Mouse (Mus musculus) left cerebral cortex, postnatal 4 days (tissue): ENCODE data around the gene Bsn. TPM values are rescaled to one million over a fixed set of nuclear protein-coding genes. Genes with fewer than 3 reads are reported as not detected.
A peak's percentile ranks its signal among the peaks of the same experiment; 100 is the strongest.
"Not testable (repeated sequence)": the region's sequence is repeated elsewhere in the genome, so short reads cannot be mapped to it uniquely, and the experiment has no call there.

ENCODE experiments used
- DNase-seq: peaks from one replicate; pipeline ENCODE4 v3.0.0-alpha.2; 2022
- intact Hi-C: fragments of 180-260 bp; cut with DNase I; formaldehyde crosslinking; loops from one replicate; pipeline ENCODE4 v1.15.1; 2025
- total RNA-seq, 2 experiments: library from RNA; stranded (reverse); gene quantifications; 2 replicates each; pipeline ENCODE4 v1.2.3; 2021

Gene Bsn
- total RNA-seq, 2 experiments from 2014 or later, result 70.4 to 74.5 TPM

- intact Hi-C loops, result loop anchor here (5.0 kb wide), 1 partner anchor 104 kb away; no protein-coding TSS in a partner anchor
- peak; percentile 93 for DNase-seq
These were observed 11.0 kb upstream of the Bsn start for GRCm38 (mm10) chr9:108201160-108201559.

GRCm38 (mm10) chr9:108198621-108199020, 8.4 kb upstream of the Bsn start:
- intact Hi-C loops, result no loop called here
- no peak for DNase-seq

- intact Hi-C loops, result no loop called here
- DNase-seq, result no peak
These were observed 6.9 kb upstream of the Bsn start for GRCm38 (mm10) chr9:108196920-108197677.

GRCm38 (mm10) chr9:108196222-108196621, 6.0 kb upstream of the Bsn start:
- intact Hi-C loops, result not testable (repeated sequence)

GRCm38 (mm10) chr9:108189488-108189786, 747 bp downstream of the Bsn start:
- DNase-seq, result no peak
- intact Hi-C loops, result no loop called here

More at GRCm38 (mm10) chr9:108196222-108196621, 6.0 kb upstream of the Bsn start:
- not testable (repeated sequence) for DNase-seq

GRCm38 (mm10) chr9:108189023-108189422, 1.2 kb downstream of the Bsn start:
- DNase-seq, result no peak
- intact Hi-C loops, result no loop called here

- intact Hi-C loops, result no loop called here
- no peak for DNase-seq
These were observed 1.7 kb downstream of the Bsn start for GRCm38 (mm10) chr9:108188511-108188910.

- intact Hi-C loops, result no loop called here
These were observed 2.6 kb downstream of the Bsn start for GRCm38 (mm10) chr9:108187616-108188015.

GRCm38 (mm10) chr9:108185786-108186185, 4.4 kb downstream of the Bsn start:
- no peak for DNase-seq
- intact Hi-C loops, result no loop called here

More at GRCm38 (mm10) chr9:108187616-108188015, 2.6 kb downstream of the Bsn start:
- no peak for DNase-seq

GRCm38 (mm10) chr9:108183531-108183994, 6.6 kb downstream of the Bsn start:
- intact Hi-C loops, result no loop called here
- no peak for DNase-seq

GRCm38 (mm10) chr9:108182806-108183506, 7.2 kb downstream of the Bsn start:
- DNase-seq, result no peak
- intact Hi-C loops, result no loop called here

- no peak for DNase-seq
- intact Hi-C loops, result no loop called here
These were observed 11.8 kb downstream of the Bsn start for GRCm38 (mm10) chr9:108178391-108178790.

GRCm38 (mm10) chr9:108175116-108175838, 14.9 kb downstream of the Bsn start:
- DNase-seq, result no peak
- intact Hi-C loops, result no loop called here

- intact Hi-C loops, result no loop called here
- DNase-seq, result no peak
These were observed 17.3 kb downstream of the Bsn start for GRCm38 (mm10) chr9:108172777-108173350.

GRCm38 (mm10) chr9:108169751-108170150, 20.4 kb downstream of the Bsn start:
- intact Hi-C loops, result no loop called here
- DNase-seq, result no peak

- no peak for DNase-seq
- intact Hi-C loops, result no loop called here
These were observed 25.0 kb downstream of the Bsn start for GRCm38 (mm10) chr9:108165143-108165542.

GRCm38 (mm10) chr9:108163646-108164284, 26.4 kb downstream of the Bsn start:
- DNase-seq, result no peak
- intact Hi-C loops, result no loop called here

GRCm38 (mm10) chr9:108157891-108158290, 32.3 kb downstream of the Bsn start:
- intact Hi-C loops, result no loop called here

GRCm38 (mm10) chr9:108157451-108157850, 32.7 kb downstream of the Bsn start:
- intact Hi-C loops, result no loop called here
- DNase-seq, result no peak

More at GRCm38 (mm10) chr9:108157891-108158290, 32.3 kb downstream of the Bsn start:
- DNase-seq, result no peak

GRCm38 (mm10) chr9:108156786-108157185, 33.4 kb downstream of the Bsn start:
- DNase-seq, result no peak
- intact Hi-C loops, result no loop called here
